Mouse (Mus musculus) cortical plate, adult 2 months (tissue): ENCODE measurements around the gene Fhod1. TPM values are rescaled to one million over a fixed set of nuclear protein-coding genes. Genes with fewer than 3 reads are reported as not detected.
A peak's percentile ranks its signal among the peaks of the same experiment; 100 is the strongest.

Experiments
- H3K27ac ChIP-seq: fragments of 200-500 bp; 2 replicates; pipeline ENCODE4 v1.5.1; 2012; ENCODE audit warnings: low read length, control low read depth, inconsistent platforms; ENCODE audit not compliant: insufficient read depth
- H3K4me1 ChIP-seq: fragments of 200-500 bp; 2 replicates; pipeline ENCODE4 v1.6.1; 2011; ENCODE audit warnings: low read length; ENCODE audit not compliant: control insufficient read depth, insufficient read depth
- H3K4me3 ChIP-seq: fragments of 200-500 bp; 2 replicates; pipeline ENCODE4 v1.5.1; 2011; ENCODE audit warnings: mild to moderate bottlenecking, low read length, control low read depth; ENCODE audit not compliant: insufficient read depth
- CTCF ChIP-seq: fragments of 200-500 bp; IDR thresholded peaks from 2 replicates; pipeline ENCODE4 v1.5.1; 2011; ENCODE audit warnings: mild to moderate bottlenecking, control low read depth, low read length; ENCODE audit not compliant: insufficient read depth; ENCODE audit errors: extremely low read depth
- POLR2A ChIP-seq: fragments of 200-500 bp; IDR thresholded peaks from 2 replicates; pipeline ENCODE4 v1.6.1; 2011; ENCODE audit warnings: mild to moderate bottlenecking, low read length, control low read depth; ENCODE audit not compliant: insufficient read depth; ENCODE audit errors: extremely low read depth
- polyA plus RNA-seq: library from polyadenylated mRNA; depleted of rRNA; stranded (reverse); fragments of >200 nt; gene quantifications from 2 replicates; pipeline ENCODE4 v1.2.3, GENCODE M21; 2012; rRNA removed

The Fhod1 gene
- polyA plus RNA-seq, result 3.4 and 3.5 TPM in 2 replicates

GRCm38 (mm10) chr8:105347428-105348221 is at the start of gene Fhod1:
TSS of gene Fhod1 (minus strand) at chr8:105347953.
- no peaks in the 10 kb centered on the region for H3K4me1 ChIP-seq
- peak within 1 kb of the TSS; percentile 3; the same call in 1 of the 2 replicates for H3K27ac ChIP-seq
- TF ChIP-seq POLR2A (0 out of 2 replicates have a peak, but pooled peaks have one; percentile 11), CTCF (no peak)
- peak within 1 kb of the TSS; percentile 61 for H3K4me3 ChIP-seq

GRCm38 (mm10) chr8:105393915-105394314 is 46.2 kb upstream of the Fhod1 start:
- Histone ChIP-seq H3K4me1 (no peaks in the 10 kb centered on the region; the same call in 1 of the 2 replicates), H3K27ac (no peak overlapping the region), H3K4me3 (no peak overlapping the region)
- TF ChIP-seq POLR2A (no peak), CTCF (no peak)

DNA sequence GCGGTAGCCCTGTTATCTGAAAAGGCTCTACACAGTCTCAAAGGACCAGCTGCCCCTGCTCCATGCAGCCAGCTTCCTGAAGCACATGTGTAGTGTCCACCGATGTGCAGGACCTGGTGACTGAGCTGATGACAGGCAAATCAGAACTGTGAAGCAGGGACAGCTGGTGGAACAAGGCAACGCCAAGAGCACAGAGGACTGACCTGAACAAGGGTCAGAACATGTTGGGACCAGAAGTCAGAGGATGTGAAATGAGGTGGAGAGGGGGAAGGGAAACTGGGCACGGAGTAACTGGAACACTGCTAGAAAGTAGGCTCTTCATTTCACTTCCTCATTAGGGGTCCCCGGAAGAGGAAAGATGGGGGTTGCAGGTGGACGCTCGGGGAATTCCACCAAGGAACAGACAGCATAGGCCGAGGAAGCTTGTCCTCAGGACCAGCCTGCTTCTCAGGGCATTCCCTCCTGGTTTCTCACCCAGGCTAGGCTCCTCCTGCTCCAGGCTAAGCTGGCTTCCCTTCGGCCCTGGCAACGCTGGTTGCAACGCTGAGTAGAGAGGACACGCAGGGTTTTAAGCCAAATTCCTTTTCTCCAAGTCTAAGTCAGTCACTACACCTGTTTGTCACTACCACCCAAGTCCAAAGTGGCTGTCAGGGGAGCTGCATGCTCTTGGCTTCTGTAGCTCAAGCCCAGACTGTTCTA is 45.5 kb upstream of the Fhod1 start:
- TF ChIP-seq CTCF (no peak), POLR2A (no peak)
- Histone ChIP-seq H3K27ac (no peak overlapping the region), H3K4me1 (no peaks in the 10 kb centered on the region; the same call in 1 of the 2 replicates), H3K4me3 (no peak overlapping the region)

- H3K27ac ChIP-seq, result no peak overlapping the region
- TF ChIP-seq POLR2A, result no peak
- TF ChIP-seq CTCF, result no peak
- no peak overlapping the region for H3K4me3 ChIP-seq
- H3K4me1 ChIP-seq, result no peaks in the 10 kb centered on the region
These were observed 41.3 kb upstream of the Fhod1 start for GRCm38 (mm10) chr8:105389096-105389495.

DNA sequence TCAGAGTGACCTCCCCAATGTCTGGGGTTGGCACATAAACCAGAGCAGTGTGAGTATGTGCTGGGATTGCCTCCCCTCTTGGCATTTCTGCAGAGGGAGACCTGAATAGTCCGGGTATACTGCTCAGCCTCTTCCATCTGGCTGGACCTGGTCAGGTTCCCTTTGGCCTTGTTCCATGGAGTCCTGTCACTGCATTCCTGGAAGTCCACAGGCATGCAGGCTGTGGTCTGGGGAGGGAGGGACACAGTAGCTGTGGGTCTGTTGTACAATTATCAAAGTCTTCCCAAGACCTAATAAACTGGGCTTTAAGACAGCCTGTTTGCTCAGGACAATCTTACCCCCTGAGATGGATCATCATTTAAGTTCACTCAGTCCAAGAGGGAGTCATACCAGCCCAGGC is 39.4 kb upstream of the Fhod1 start:
- TF ChIP-seq CTCF (no peak), POLR2A (no peak)
- H3K27ac ChIP-seq, result no peak overlapping the region
- no peak overlapping the region for H3K4me3 ChIP-seq
- no peaks in the 10 kb centered on the region for H3K4me1 ChIP-seq

- no peak overlapping the region for H3K4me3 ChIP-seq
- H3K27ac ChIP-seq, result no peak overlapping the region
- H3K4me1 ChIP-seq, result no peaks in the 10 kb centered on the region
- TF ChIP-seq CTCF, result no peak
- no peak for TF ChIP-seq POLR2A
These were observed 36.3 kb upstream of the Fhod1 start for GRCm38 (mm10) chr8:105384070-105384469.

DNA sequence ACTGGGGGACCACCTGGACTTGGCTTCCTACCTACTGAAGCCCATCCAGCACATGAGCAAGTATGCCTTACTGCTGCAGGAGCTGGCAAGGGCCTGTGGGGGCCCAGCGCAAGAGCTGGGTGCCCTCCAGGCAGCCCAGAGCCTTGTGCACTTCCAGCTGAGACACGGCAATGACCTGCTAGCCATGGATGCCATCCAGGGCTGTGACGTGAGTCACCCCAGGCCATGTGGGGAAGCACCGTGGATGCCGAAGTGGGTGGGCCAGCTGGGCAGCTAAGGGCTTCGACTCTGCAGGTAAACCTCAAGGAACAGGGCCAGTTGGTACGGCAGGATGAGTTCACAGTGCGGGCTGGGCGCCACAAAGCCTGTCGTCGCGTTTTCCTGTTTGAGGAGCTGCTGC is 32.6 kb upstream of the Fhod1 start:
- no peak for TF ChIP-seq POLR2A
- TF ChIP-seq CTCF, result no peak
- Histone ChIP-seq H3K27ac (no peak overlapping the region), H3K4me1 (no peaks in the 10 kb centered on the region), H3K4me3 (no peak overlapping the region)

DNA sequence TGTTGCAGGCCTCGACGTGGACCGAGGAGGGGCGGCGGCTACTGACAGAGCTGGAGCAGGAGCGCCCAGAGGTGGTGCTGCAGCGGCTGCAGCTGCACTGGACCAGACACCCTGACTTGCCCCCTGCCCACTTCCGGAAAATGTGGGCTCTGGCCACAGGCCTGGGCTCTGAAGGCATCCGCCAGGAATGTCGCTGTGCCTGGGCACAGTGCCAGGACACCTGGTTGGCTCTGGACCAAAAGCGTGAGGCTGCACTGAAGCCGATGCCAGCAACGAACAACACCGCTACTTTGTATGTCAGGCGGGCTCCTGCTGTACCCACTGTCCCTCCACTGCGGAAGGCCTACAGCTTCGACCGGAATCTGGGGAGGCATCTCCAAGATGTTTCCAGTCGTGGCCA is 30.9 kb upstream of the Fhod1 start:
- TF ChIP-seq CTCF (no peak), POLR2A (no peak)
- H3K4me3 ChIP-seq, result no peak overlapping the region
- no peaks in the 10 kb centered on the region for H3K4me1 ChIP-seq
- H3K27ac ChIP-seq, result no peak overlapping the region

GRCm38 (mm10) chr8:105374513-105374966 is 26.8 kb upstream of the Fhod1 start:
- Histone ChIP-seq H3K4me3 (no peak overlapping the region), H3K27ac (no peak overlapping the region), H3K4me1 (no peaks in the 10 kb centered on the region)
- TF ChIP-seq CTCF (peak; percentile 29; the same call in 1 of the 2 replicates), POLR2A (no peak)

DNA sequence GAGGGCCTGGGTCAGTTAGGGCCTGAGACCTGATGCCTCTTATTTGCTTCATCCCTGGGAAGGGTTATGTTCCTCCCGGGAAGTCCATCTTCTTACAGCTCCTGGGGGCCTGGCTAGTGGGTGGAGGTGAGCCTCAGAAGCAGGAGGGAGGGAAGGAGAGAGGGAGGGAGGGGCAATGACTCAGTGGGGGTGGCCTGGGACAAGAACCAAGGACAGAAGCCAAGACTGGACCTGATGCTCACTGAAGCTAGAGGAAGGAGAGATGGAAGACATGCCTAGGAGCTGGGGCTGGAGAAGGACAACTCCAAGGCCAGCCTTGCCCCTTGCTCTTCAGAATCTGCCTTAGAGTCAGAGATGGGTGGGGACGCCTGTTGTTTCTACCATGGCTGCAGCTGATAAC is 25.3 kb upstream of the Fhod1 start, which contains the start of gene Plekhg4:
Gene Plekhg4 (plus strand): TSS at position 243 of the 400 bp plus-strand sequence.
- Histone ChIP-seq H3K27ac (no peak within 1 kb of the TSS), H3K4me3 (no peak within 1 kb of the TSS), H3K4me1 (no peaks in the 10 kb centered on the region)
- TF ChIP-seq CTCF, result no peak
